Mouse (Mus musculus) C2C12 (cell line): ENCODE results near the gene Ercc1. TPM values are rescaled to one million over a fixed set of nuclear protein-coding genes. Genes with fewer than 3 reads are reported as not detected.

Source experiments
- H3K27me3 ChIP-seq: one replicate; pipeline ENCODE4 v1.6.1; 2011; ENCODE audit not compliant: control insufficient read depth, insufficient read depth, insufficient read length
- H3K36me3 ChIP-seq: one replicate; pipeline ENCODE4 v1.6.1; 2011; ENCODE audit not compliant: control insufficient read depth, insufficient read depth
- H3K4me3 ChIP-seq: one replicate; pipeline ENCODE4 v1.5.1; 2011; ENCODE audit warnings: mild to moderate bottlenecking, control low read depth; ENCODE audit not compliant: poor library complexity, insufficient read depth, severe bottlenecking
- H3K79me2 ChIP-seq: one replicate; pipeline ENCODE4 v1.6.1; 2011; ENCODE audit not compliant: control insufficient read depth, insufficient read depth
- H3K79me3 ChIP-seq: one replicate; pipeline ENCODE4 v1.6.1; 2011; ENCODE audit warnings: low read depth, control low read depth
- H3ac ChIP-seq: one replicate; pipeline ENCODE3; 2011; ENCODE audit warnings: low read depth; ENCODE audit not compliant: control insufficient read depth, insufficient read length
- CEBPB ChIP-seq: IDR thresholded peaks from one replicate; pipeline ENCODE4 v1.6.1; 2011; ENCODE audit warnings: low read depth, mild to moderate bottlenecking, control low read depth, moderate library complexity
- CTCF ChIP-seq: IDR thresholded peaks from one replicate; pipeline ENCODE4 v1.5.1; 2011; ENCODE audit not compliant: control insufficient read depth, insufficient read depth, insufficient read length
- FOSL1 ChIP-seq: IDR thresholded peaks from one replicate; pipeline ENCODE4 v1.8.0; 2011; ENCODE audit warnings: mild to moderate bottlenecking, low read length; ENCODE audit not compliant: poor library complexity, insufficient read depth, severe bottlenecking
- MAX ChIP-seq: IDR thresholded peaks from one replicate; pipeline ENCODE4 v1.6.1; 2011; ENCODE audit warnings: mild to moderate bottlenecking, control low read depth
- MYOD1 ChIP-seq: IDR thresholded peaks from one replicate; pipeline ENCODE4 v1.6.1; 2011; ENCODE audit warnings: low read depth; ENCODE audit not compliant: control insufficient read depth, insufficient read length
- MYOG ChIP-seq: IDR thresholded peaks from one replicate; pipeline ENCODE4 v1.6.1; 2011; ENCODE audit not compliant: control insufficient read depth, insufficient read length; ENCODE audit errors: extremely low read depth
- USF1 ChIP-seq: IDR thresholded peaks from one replicate; pipeline ENCODE4 v1.6.1; 2011; ENCODE audit warnings: low read depth, mild to moderate bottlenecking, control low read depth, moderate library complexity
- microRNA-seq: library from miRNA; unstranded; fragments of <30 nt; microRNA quantifications from one replicate; pipeline ENCODE4, GENCODE M21; 2019; ENCODE audit warnings: borderline microRNAs expressed
- polyA plus RNA-seq: library from polyadenylated mRNA; unstranded; fragments of >200 nt; fragmentation: generic; extraction: Trizol; gene quantifications from one replicate; pipeline ENCODE4 v1.2.1, GENCODE M21; 2012; ENCODE audit warnings: missing spikeins

Ercc1 gene
- polyA plus RNA-seq, 1 experiment, result 151 TPM

DNA sequence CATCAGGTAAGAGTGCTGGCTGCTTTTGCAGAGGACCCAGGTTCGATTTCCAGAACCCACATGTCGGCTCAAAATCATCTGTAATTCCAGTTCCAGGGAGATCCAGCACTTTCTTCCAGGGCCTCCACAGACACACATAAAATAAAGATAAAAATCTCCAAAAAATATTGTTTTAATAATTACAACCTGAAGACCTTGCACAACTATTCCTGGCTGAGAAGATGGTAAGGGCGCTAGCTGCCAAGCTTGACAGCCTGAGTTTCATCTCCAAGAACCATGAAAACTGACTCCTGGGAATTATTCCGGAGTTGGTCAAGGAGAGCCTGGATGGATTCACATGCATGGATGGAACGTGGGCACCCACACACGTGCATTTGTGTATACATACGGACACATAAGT lies 59.9 kb downstream of the Ercc1 start, which contains the start of gene Ckm:
TSS of gene Ckm (plus strand) at position 301 of the 400 bp plus-strand sequence.
- Histone ChIP-seq H3K79me3 (no peaks in the 10 kb centered on the region), H3K36me3 (no peaks in the 10 kb centered on the region), H3K4me3 (no peak within 1 kb of the TSS), H3K79me2 (no peaks in the 10 kb centered on the region), H3K27me3 (peaks cover 8% of the 10 kb centered on the region), H3ac (peak within 1 kb of the TSS; percentile 4)
- no peak for TF ChIP-seq FOSL1
- no peak for TF ChIP-seq CTCF
- TF ChIP-seq MYOD1, result no peak
- TF ChIP-seq MAX, result no peak
- TF ChIP-seq MYOG, result no peak
- no peak for TF ChIP-seq USF1
- no peak for TF ChIP-seq CEBPB

DNA sequence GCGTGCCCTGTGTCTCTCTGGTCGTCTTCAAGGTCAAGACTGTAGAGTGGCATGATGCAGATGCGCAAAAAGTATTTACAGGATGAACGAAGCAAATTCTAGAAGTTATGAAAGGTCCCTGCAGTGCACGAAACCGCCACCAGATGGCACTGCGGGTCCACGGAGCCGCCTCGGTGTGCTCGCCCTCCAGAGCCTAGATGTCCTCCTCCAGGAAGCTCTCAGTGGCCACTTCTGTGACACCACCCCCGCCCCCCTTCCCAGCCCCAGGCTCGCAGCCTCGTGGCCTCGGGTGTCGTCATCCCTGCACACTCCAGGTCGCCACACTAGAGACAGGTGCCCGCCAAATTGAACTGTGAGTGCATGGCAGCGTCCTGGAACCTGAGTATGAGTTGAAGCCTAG lies 60.8 kb downstream of the Ercc1 start:
- TF ChIP-seq CTCF, result peak; percentile 90
- TF ChIP-seq MYOD1, result no peak
- no peaks in the 10 kb centered on the region for H3K36me3 ChIP-seq
- no peaks in the 10 kb centered on the region for H3K79me3 ChIP-seq
- peaks cover 8% of the 10 kb centered on the region for H3K27me3 ChIP-seq
- H3ac ChIP-seq, result peak overlapping the region; percentile 4
- H3K79me2 ChIP-seq, result no peaks in the 10 kb centered on the region
- H3K4me3 ChIP-seq, result no peak overlapping the region

Small RNA genes lying within 50 kb of the gene (microRNA-seq; reads per million reads assigned to microRNA genes)
- not detected for gene Mir343

Other genes starting within 250 kb of the Ercc1 start
- not detected for gene Gm4969, start 226.4 kb upstream of the Ercc1 start, polyA plus RNA-seq
- gene Fbxo46, start 224.9 kb upstream of the Ercc1 start, polyA plus RNA-seq, result 7.4 TPM
- gene Qpctl, start 195.5 kb upstream of the Ercc1 start, polyA plus RNA-seq, result 12.3 TPM
- 255 TPM for gene Snrpd2, start 195.1 kb upstream of the Ercc1 start, polyA plus RNA-seq
- gene Gipr, start 178.7 kb upstream of the Ercc1 start, polyA plus RNA-seq, result 0.43 TPM
- 16.4 TPM for gene Eml2, start 168.4 kb upstream of the Ercc1 start, polyA plus RNA-seq
- 0.05 TPM for gene Gpr4, start 132.2 kb upstream of the Ercc1 start, polyA plus RNA-seq
- 27.5 TPM for gene Opa3, start 116.4 kb upstream of the Ercc1 start, polyA plus RNA-seq
- 145 TPM for gene Vasp, start 73.0 kb upstream of the Ercc1 start, polyA plus RNA-seq
- gene Ppm1n, start 64.7 kb upstream of the Ercc1 start, polyA plus RNA-seq, result 0.05 TPM
- gene Rtn2, start 62.2 kb upstream of the Ercc1 start, polyA plus RNA-seq, result 107 TPM
- gene Fosb, start 34.7 kb upstream of the Ercc1 start, polyA plus RNA-seq, result 1.4 TPM
- gene Cd3eap, start 14.7 kb downstream of the Ercc1 start, polyA plus RNA-seq, result 25.6 TPM
- 21.5 TPM for gene Ppp1r13l, start 15.0 kb downstream of the Ercc1 start, polyA plus RNA-seq
- 9.7 TPM for gene Ercc2, start 37.2 kb downstream of the Ercc1 start, polyA plus RNA-seq
- gene Klc3, start 59.3 kb downstream of the Ercc1 start, polyA plus RNA-seq, result 4.3 TPM
- 1.9 TPM for gene Ckm, start 60.0 kb downstream of the Ercc1 start, polyA plus RNA-seq
- 12.9 TPM for gene Mark4, start 114.0 kb downstream of the Ercc1 start, polyA plus RNA-seq
- gene Exoc3l2, start 118.6 kb downstream of the Ercc1 start, polyA plus RNA-seq, result 0.01 TPM
- 4.8 TPM for gene Bloc1s3, start 163.6 kb downstream of the Ercc1 start, polyA plus RNA-seq
- gene Trappc6a, start 163.6 kb downstream of the Ercc1 start, polyA plus RNA-seq, result 23.2 TPM
- gene Nkpd1, start 173.1 kb downstream of the Ercc1 start, polyA plus RNA-seq, result 0.11 TPM
- gene Ppp1r37, start 218.3 kb downstream of the Ercc1 start, polyA plus RNA-seq, result 32.6 TPM
- gene Zfp296, start 232.5 kb downstream of the Ercc1 start, polyA plus RNA-seq, result 1.9 TPM
- gene Gemin7, start 232.8 kb downstream of the Ercc1 start, polyA plus RNA-seq, result 136 TPM